Mouse (Mus musculus) limb, embryonic 14.5 days (tissue): ENCODE measurements around the gene Zmiz1. TPM values are rescaled to one million over a fixed set of nuclear protein-coding genes. Genes with fewer than 3 reads are reported as not detected.

ENCODE experiments used
- ATAC-seq: fragments of 200-750 bp; cut with Nextera tagmentation; 2 replicates; pipeline ENCODE4 v1.8.0; 2017; ENCODE audit warnings: low read depth, moderate number of reproducible peaks, moderate TSS enrichment; ENCODE audit not compliant: low FRiP score
- DNase-seq: peaks from one replicate; pipeline ENCODE4 v3.0.0-alpha.2; 2015; ENCODE audit warnings: low spot score
- H3K27ac ChIP-seq: fragments of 300-500 bp; sonication (generic); replicated peaks from 2 replicates; pipeline ENCODE4 v1.5.1; 2014; ENCODE audit warnings: low read depth, mild to moderate bottlenecking, low read length, moderate library complexity, mixed read lengths
- H3K27me3 ChIP-seq: fragments of 300-500 bp; sonication (generic); 2 replicates; pipeline ENCODE4 v1.6.1; 2014; ENCODE audit warnings: low read length, mixed read lengths; ENCODE audit not compliant: control insufficient read depth, insufficient read depth
- H3K36me3 ChIP-seq: fragments of 300-500 bp; sonication (generic); 2 replicates; pipeline ENCODE4 v1.6.1; 2014; ENCODE audit warnings: mild to moderate bottlenecking, low read length, moderate library complexity, mixed read lengths; ENCODE audit not compliant: control insufficient read depth, insufficient read depth
- H3K4me1 ChIP-seq: fragments of 300-500 bp; sonication (generic); 2 replicates; pipeline ENCODE4 v1.6.1; 2014; ENCODE audit warnings: antibody characterized with exemption, low read length, mixed read lengths; ENCODE audit not compliant: control insufficient read depth, insufficient read depth
- H3K4me2 ChIP-seq: fragments of 300-500 bp; sonication (generic); replicated peaks from 2 replicates; pipeline ENCODE4 v1.6.1; 2014; ENCODE audit warnings: low read depth, mild to moderate bottlenecking, low read length, moderate library complexity; ENCODE audit not compliant: severe bottlenecking
- H3K4me3 ChIP-seq: fragments of 300-500 bp; sonication (generic); replicated peaks from 2 replicates; pipeline ENCODE4 v1.5.1; 2014; ENCODE audit warnings: low read length
- H3K9ac ChIP-seq: fragments of 300-500 bp; sonication (generic); 2 replicates; pipeline ENCODE4 v1.6.1; 2014; ENCODE audit warnings: mild to moderate bottlenecking, low read depth, low read length, moderate library complexity; ENCODE audit not compliant: severe bottlenecking
- H3K9me3 ChIP-seq: fragments of 300-500 bp; sonication (generic); 2 replicates; pipeline ENCODE4 v1.6.1; 2016; ENCODE audit warnings: low read length; ENCODE audit not compliant: control insufficient read depth
- POLR2A ChIP-seq: fragments of 200-500 bp; IDR thresholded peaks from 2 replicates; pipeline ENCODE4 v1.8.0; 2012; ENCODE audit warnings: inconsistent platforms, mild to moderate bottlenecking, moderate library complexity, borderline replicate concordance; ENCODE audit not compliant: insufficient read depth, insufficient read length; ENCODE audit errors: extremely low read depth
- WGBS: fragments of 180-500 bp; shearing (Covaris S2); extraction: QIAGEN DNeasy Blood & Tissue Kit; methylation state at CpG from one replicate; pipeline ENCODE4 v1.1.7; 2014; 5-methylcytosine and 5-hydroxymethylcytosine counted together
- polyA plus RNA-seq, 2 experiments: library from polyadenylated mRNA; depleted of rRNA in 1 of 2; stranded (reverse) in 1 of 2; unstranded in 1 of 2; fragments of >200 nt; fragmentation: Nextera tagmentation in 1 of 2; extraction: Ambion mirVana in 1 of 2; gene quantifications; 2 replicates each; pipeline versions ENCODE4 v1.2.1 to v1.2.3; 2012 to 2014

Zmiz1 gene
- polyA plus RNA-seq, 2 experiments: 61.8 to 81.2 TPM

DNA sequence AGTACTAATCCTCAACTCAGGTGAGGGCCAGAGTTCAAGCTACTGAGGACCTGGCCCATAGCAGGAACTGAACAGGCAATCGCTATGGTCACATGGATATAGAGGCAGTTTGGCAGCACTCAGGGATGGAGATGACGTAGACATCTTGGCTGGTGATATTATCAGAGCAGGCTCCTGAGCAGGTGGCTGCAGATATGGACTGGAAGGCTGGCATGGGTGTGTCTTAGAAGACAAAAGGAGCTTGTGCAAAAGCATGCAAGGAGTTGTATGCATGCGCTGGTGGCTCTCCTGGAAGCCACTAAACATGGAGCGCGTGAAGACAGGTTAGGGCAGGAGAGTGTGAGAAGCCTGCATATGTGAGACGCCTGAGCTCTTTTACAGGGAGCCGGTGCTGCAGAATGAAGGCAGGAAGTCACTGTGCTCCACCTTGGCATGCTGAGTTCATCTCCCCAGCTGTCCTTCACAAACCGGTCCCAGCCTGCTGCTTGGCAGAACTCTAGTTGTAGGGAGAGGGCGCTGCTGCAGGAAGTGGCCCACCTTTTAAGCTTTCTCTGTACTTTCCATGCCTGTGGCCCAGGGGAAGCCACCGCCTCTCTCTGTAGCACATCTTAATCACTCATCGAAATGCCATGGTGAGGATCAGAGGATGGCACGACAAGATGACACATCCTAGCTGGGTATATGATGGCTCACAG is 4.8 kb upstream of the Zmiz1 start:
- no peak for DNase-seq
- no peak for ATAC-seq
- Histone ChIP-seq H3K9ac (no peak overlapping the region), H3K4me1 (peaks cover 28% of the 10 kb centered on the region), H3K9me3 (no peaks in the 10 kb centered on the region), H3K4me3 (no peak overlapping the region), H3K27me3 (no peaks in the 10 kb centered on the region), H3K36me3 (no peaks in the 10 kb centered on the region), H3K4me2 (no peak overlapping the region), H3K27ac (no peak overlapping the region)
- no peak for TF ChIP-seq POLR2A
- 77% methylated on average over 12 of the region's 12 CpGs for WGBS

DNA sequence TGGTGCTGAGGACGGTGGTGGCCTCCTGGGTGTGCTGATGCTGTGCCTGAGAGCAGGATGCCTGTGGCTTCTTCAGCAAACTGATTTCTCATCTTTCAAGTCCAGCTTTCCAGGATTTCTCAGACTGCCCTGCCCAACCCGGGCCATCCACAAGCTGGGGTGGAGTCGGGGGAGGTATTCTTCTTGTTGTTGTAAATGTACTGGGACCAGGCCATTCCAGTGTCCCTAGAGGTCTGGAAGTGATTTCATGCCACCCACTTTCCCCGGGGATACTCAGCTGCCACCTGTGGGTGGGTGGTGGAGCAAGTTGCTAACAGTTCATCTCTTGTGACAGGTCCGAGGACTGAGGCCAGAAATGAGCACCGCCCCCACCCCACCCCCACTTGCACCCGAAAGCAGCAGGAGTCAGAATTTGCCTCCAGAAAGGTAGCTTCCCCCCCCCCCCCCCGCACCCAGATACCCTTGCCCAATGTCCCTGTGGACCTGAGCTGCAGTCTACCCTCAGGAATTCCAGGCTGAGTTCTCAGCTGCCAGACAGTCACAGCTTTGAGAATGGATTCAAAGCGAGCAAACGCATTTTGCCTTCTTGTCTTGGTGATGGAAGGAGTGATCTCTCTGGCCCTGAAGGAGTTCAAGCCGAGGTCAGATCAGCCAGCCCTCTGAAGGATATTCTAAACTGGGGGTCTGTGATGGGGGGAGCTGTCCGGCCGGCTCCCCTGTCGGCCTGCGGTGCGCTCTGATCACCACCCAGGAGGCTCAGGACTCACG is 2.1 kb upstream of the Zmiz1 start:
- Histone ChIP-seq H3K4me3 (peak overlapping the region; percentile 95), H3K9ac (peak overlapping the region; percentile 42; the same call in 1 of the 2 replicates), H3K27ac (peak overlapping the region; percentile 80), H3K27me3 (no peaks in the 10 kb centered on the region), H3K36me3 (no peaks in the 10 kb centered on the region), H3K4me1 (peaks cover 22% of the 10 kb centered on the region), H3K4me2 (peak overlapping the region; percentile 92), H3K9me3 (no peaks in the 10 kb centered on the region)
- DNase-seq: no peak
- WGBS: 2% methylated on average over 14 of the region's 17 CpGs
- no peak for ATAC-seq
- no peak for TF ChIP-seq POLR2A

DNA sequence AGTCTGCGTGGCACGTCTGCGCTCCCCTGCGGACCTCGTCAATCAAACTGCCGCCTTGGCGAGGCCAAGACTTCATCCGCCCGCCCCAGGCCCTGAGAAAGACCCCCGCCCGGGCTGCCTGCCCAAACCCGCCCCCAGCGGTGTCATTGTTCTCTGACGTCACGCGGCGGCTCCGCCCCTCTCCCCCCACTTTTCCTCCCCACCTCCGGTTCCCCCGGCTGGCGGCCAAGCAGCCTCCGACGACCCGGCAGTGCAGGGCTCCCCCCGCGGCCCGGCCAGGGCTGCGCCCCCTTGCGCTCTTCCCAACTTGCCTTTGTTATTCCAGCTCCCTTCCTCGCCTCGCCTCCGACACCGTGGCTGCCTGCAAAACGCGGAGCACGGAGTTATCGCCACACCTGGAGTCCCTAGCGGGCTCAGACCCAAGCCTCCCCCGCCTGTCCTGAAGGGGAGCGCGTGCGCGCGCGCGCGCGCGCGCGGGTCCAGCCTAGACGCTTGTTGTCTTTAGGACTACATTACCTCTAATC is 1.5 kb upstream of the Zmiz1 start:
- TF ChIP-seq POLR2A: 0 out of 2 replicates have a peak, but pooled peaks have one; percentile 49
- peak overlapping the region; percentile 95 for H3K4me3 ChIP-seq
- peak overlapping the region; percentile 99; the same call in 1 of the 2 replicates for H3K9ac ChIP-seq
- H3K36me3 ChIP-seq: no peaks in the 10 kb centered on the region
- peak overlapping the region; percentile 92 for H3K4me2 ChIP-seq
- 1% methylated on average over 46 of the region's 52 CpGs for WGBS
- no peaks in the 10 kb centered on the region for H3K9me3 ChIP-seq
- peaks cover 26% of the 10 kb centered on the region for H3K4me1 ChIP-seq
- DNase-seq (peak; percentile 98), ATAC-seq (peak; percentile 87)
- no peaks in the 10 kb centered on the region for H3K27me3 ChIP-seq
- peak overlapping the region; percentile 100 for H3K27ac ChIP-seq

DNA sequence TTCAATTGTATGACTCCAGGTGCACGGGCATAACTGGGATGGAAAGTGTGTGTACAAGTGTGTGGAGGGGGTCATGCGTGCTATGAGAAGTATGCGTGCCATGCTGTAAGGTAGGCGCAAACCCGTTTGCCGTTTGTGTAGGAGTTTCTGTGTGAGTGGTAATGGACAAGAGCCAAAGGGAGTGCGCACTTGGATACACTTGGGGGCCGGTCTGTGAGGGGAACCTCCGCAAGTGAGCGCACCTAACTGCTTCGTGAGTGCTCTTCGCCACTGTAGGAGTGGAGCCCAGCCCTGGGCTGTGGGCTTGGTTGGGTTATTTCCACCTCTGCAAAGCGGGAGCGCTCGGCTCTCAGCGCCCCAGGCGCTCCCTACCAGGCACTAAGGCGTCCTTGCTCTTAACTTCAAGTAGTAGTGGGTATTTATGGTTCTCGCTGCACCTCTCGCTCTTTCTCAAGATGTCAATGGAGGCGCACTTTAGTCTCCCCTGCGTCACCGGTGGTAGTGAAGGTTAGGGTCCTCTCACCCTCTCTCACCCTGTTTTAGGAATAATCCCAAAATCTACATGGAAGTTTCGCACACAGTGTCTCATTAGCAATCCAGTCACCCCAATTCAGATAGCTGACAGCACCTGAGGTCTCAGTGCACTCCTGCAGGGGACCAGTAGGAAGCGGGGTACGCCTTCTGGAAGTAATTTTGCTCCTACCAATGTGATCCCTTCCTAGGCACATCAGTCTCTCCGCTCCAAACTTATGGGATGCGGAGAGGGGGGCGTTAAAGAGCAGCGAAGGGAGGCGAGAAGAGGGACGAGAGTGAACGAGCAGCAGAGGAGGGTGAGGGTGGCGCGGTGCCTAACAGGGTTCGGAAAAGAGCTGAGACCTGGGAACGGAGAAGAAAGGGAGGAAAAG is 622 bp upstream of the Zmiz1 start:
- peaks cover 32% of the 10 kb centered on the region for H3K4me1 ChIP-seq
- H3K36me3 ChIP-seq: no peaks in the 10 kb centered on the region
- DNase-seq (peak; percentile 54), ATAC-seq (peak; percentile 10; the same call in 1 of the 2 replicates)
- H3K4me3 ChIP-seq: peak overlapping the region; percentile 95
- H3K9ac ChIP-seq: peak overlapping the region; percentile 99
- WGBS: under 1% methylated on average over 37 of the region's 37 CpGs
- H3K9me3 ChIP-seq: no peaks in the 10 kb centered on the region
- H3K27ac ChIP-seq: peak overlapping the region; percentile 100
- peak overlapping the region; percentile 92 for H3K4me2 ChIP-seq
- no peaks in the 10 kb centered on the region for H3K27me3 ChIP-seq
- no peak for TF ChIP-seq POLR2A
